Mouse (Mus musculus) bone marrow macrophage, adult 2 months (primary cell): ENCODE measurements at regions not wholly inside any gene's neighbourhood (a gene's known extent, or its start where the extent isn't known, plus 50 kb on each side); places are given as distances from the start of the nearest gene placed in this dataset.
A peak's percentile ranks its signal among the peaks of the same experiment; 100 is the strongest.

Source experiments
- H3K27ac ChIP-seq: 2 replicates; pipeline ENCODE4 v1.5.1; 2012; ENCODE audit warnings: low read depth, low read length; ENCODE audit not compliant: insufficient read depth
- H3K4me1 ChIP-seq: 2 replicates; pipeline ENCODE4 v1.6.1; 2012; ENCODE audit warnings: low read length; ENCODE audit not compliant: control insufficient read depth, insufficient read depth
- H3K4me3 ChIP-seq: 2 replicates; pipeline ENCODE4 v1.5.1; 2012; ENCODE audit warnings: mild to moderate bottlenecking, low read length, moderate library complexity; ENCODE audit not compliant: insufficient read depth
- CTCF ChIP-seq: IDR thresholded peaks from 2 replicates; pipeline ENCODE4 v1.5.1; 2012; ENCODE audit warnings: low read depth, mild to moderate bottlenecking, low read length, moderate library complexity
- POLR2A ChIP-seq: IDR thresholded peaks from 2 replicates; pipeline ENCODE4 v1.6.1; 2012; ENCODE audit warnings: mild to moderate bottlenecking, low read depth, low read length, borderline replicate concordance

DNA sequence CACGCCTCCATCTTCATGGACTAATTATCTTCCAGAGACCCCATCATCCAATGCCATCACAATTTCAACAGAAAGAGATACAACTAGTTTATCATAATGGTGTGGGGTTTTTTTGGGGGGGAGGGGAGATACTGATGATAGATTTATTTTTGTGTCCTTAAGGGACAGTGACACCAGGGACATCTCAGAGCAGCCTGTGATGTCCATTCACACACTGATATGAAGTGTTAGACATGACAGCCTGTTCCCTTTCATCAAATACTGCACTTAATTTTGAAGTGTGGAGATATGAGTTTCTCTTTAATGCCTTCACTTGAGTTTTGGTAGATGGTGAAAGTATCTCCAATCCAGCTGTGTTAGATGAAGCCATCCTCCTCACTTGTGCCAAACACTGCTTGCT is 165.7 kb upstream of the Veph1 start:
- Histone ChIP-seq H3K4me3 (no peak overlapping the region), H3K4me1 (no peaks in the 10 kb centered on the region), H3K27ac (no peak overlapping the region)
- no peak for TF ChIP-seq CTCF
- TF ChIP-seq POLR2A = no peak

DNA sequence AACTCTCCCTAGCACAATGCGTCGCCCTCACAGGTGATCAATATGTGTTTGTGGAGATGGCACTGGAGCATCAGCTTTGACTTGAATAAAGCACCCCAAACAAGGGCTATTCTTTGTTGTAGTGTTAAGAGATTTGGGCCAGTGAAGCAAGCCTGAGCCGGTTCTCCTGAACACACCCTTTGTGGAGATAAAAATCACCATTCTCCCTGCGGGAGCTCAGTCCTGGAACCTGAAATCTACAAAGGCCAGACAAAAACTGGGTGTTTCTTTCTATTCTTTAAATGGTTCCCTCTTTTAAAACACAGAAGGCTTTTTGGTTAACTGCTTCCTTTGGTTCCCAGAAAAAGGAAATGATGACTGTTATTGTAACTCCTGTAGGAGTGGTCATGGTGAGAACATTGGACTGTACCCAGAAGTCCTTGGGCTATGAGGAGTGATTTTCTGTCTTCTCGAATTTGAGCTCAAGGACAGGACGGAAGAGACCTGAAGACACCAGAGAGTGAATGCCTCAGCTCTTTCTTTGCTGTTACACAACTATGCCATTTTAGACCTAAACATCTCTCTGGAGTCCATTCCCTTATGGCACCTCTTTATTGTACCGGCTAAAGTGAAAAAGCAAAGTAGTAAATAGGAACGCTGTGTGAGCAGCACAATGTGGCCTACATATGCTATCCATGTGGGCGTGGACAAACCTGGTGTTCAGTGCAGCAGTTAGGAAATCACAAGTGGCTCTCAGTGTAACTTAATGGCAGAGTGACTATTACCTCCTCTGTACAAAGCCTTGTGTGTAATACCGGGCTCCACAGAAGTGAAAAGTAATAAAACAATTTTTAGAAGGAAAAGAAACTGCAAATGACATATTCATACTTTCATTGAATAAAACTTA is 149.9 kb upstream of the Veph1 start:
- H3K4me1 ChIP-seq = no peaks in the 10 kb centered on the region

DNA sequence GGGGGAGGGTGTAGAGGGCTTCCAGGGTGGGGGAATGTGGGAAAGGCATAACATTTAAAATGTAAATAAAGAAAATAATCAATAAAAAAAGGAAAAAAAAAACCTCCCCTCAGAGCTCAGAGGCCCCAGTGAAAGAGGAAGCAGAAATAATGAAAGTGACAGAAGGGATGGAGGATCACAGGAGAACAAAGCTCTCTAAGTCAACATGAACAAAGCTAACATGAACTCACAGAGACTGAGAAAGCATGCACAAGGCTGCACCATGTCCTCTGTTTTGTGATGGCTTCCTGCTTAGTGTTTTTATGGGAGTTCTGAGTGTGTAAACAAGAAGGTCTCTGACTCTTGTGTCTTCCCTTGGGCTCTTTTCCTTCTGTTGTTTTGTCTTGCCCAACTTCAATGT is 136.6 kb upstream of the Veph1 start:
- no peak for TF ChIP-seq POLR2A
- TF ChIP-seq CTCF = no peak
- no peak overlapping the region for H3K27ac ChIP-seq
- no peak overlapping the region for H3K4me3 ChIP-seq
- H3K4me1 ChIP-seq = no peaks in the 10 kb centered on the region

More for the DNA sequence above, 149.9 kb upstream of the Veph1 start:
- H3K27ac ChIP-seq = no peak overlapping the region
- no peak for TF ChIP-seq CTCF
- TF ChIP-seq POLR2A = no peak
- H3K4me3 ChIP-seq = no peak overlapping the region

DNA sequence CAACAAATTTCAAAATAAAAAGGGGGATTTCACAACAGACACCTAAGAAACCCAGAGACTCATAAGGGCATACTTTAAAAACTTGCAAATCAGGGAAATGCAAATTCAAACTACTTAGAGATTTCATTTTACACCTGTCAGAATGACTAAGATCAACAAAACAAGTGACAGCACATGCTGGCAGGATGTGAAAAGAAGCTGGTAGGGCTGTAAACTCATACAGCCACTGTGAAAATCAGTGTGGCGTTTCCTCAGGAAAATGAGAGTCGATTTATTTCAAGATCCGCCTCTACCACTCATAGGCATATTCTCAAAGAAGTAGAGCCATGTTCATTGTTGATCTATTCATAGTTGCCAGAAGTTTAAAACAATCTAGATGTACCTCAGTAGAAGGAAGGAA is 133.6 kb upstream of the Veph1 start:
- H3K4me1 ChIP-seq = no peaks in the 10 kb centered on the region
- no peak overlapping the region for H3K4me3 ChIP-seq
- H3K27ac ChIP-seq = no peak overlapping the region
- TF ChIP-seq POLR2A (no peak), CTCF (no peak)

DNA sequence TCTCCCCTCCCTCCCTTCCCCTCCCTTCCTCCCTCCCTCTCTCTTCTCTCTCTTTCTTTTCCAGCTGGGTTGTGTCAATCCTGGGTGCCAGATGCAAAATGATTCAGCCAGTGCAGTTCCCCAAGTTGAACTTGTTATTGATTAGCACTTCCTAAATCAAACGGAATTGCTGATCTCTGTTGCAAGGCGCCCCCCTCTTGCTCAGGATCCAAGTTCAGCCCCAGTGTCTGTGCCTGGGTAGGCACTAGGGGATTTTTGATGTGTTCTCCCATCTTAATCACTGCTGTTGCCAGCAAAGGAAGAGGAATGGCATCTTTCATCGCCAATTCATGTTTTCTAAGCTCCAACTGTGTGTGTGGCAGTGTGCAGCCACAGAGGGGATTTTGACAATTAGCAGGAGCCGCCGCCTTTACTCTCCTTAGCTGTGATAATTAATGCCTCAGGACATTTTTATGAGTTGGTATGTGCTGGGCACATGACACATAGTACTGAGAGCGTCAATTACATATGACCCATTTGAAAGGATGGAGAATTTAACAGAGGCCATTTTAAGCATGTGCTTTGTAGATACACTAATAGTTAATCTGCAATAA is 125.9 kb upstream of the Veph1 start:
- H3K4me1 ChIP-seq = no peaks in the 10 kb centered on the region
- no peak for TF ChIP-seq CTCF
- H3K4me3 ChIP-seq = no peak overlapping the region
- H3K27ac ChIP-seq = no peak overlapping the region

DNA sequence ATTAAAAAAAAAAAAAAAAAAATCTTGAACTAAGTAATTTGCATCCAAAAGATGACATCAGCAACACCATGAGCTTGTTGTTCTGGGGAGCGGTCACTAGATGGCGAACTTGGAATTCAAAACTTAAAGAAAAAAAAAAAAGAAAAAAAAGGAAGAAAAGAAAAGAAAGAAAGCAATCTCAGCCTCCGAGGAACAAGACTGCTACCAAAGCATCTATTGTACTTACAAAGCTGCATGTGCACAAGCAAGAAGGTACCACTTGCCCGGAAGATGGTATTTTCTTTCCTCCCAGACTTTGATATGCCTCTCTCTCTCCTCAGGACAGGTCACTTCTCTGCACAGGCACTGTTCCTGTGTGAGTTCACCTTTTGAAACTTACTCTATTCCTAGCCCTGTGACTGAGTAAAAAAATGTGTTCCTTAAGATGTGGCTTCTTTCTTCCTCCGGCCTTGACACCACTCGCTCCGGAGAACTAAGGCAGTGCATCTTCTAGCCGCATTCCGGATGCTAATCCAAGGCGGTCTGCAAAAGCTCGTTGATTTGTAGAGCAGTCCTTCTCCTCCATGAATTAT is 114.2 kb upstream of the Veph1 start:
- H3K4me3 ChIP-seq = peak overlapping the region; percentile 28; the same call in 1 of the 2 replicates

DNA sequence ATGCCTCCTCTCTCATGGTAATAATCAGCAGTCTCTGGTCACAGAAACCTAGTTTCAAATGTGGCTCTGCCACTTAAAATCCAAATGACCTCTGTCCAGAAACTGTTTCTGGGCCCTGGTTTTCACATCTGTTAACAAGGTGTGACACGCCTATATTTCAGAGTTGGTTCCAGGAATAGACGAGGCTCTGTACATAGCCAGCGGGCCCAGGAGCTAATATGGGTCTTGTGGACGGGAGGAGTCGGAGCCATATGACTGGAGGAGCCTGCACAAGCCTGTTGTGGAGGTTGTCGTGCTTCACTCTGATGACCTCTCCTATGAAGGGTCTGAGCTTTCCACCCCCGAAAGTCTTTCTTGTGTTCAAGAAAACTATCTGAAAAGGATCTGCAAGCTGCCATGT is 112.2 kb upstream of the Veph1 start:
- Histone ChIP-seq H3K27ac (no peak overlapping the region), H3K4me1 (no peaks in the 10 kb centered on the region), H3K4me3 (no peak overlapping the region)
- TF ChIP-seq CTCF = no peak
- TF ChIP-seq POLR2A = no peak

More for the DNA sequence above, 114.2 kb upstream of the Veph1 start:
- TF ChIP-seq POLR2A = no peak
- TF ChIP-seq CTCF = no peak
- H3K27ac ChIP-seq = no peak overlapping the region
- H3K4me1 ChIP-seq = no peaks in the 10 kb centered on the region

DNA sequence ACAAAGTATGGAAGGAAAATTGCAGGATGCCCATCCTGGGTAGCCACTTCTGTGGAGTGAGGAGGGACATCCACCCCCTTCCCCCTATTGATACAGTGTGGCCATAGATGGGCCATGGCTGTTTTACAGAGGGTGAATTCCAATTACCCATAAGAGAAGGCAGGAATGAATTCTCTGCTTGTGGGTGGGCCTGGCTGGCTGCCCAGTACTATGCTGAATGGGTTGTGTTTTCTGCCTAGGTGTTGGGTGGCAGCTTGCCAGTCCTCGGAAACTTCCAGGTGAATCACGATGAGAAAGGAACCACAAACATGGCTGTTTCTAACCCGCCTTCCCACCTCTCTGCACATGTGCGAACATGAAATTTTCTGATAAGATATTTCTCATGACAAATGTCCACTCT is 109.0 kb upstream of the Veph1 start:
- no peak for TF ChIP-seq POLR2A
- no peak for TF ChIP-seq CTCF
- no peak overlapping the region for H3K27ac ChIP-seq
- H3K4me1 ChIP-seq = no peaks in the 10 kb centered on the region
- H3K4me3 ChIP-seq = no peak overlapping the region

DNA sequence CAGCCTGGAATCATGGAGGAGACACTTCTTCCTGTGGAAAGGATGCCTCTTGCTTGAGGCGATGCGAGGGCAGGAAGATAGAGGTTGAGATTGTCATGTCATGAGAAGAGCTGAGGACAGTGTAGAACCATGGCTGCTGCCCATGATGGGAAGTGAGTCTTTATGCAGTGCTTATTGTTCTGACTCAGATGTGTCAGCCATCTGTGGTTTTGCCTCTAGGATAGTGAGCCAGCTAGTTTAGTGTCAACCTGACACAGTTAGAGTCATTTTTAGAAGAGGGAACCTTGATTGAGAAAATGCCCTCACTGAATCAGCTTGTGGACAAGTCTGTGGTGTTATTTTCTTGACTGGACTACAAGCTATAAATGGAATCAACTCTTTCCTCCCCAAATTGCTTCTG is 107.1 kb upstream of the Veph1 start:
- TF ChIP-seq CTCF (no peak), POLR2A (no peak)
- Histone ChIP-seq H3K4me1 (no peaks in the 10 kb centered on the region), H3K4me3 (no peak overlapping the region), H3K27ac (no peak overlapping the region)
